In the genomic region with DNA sequence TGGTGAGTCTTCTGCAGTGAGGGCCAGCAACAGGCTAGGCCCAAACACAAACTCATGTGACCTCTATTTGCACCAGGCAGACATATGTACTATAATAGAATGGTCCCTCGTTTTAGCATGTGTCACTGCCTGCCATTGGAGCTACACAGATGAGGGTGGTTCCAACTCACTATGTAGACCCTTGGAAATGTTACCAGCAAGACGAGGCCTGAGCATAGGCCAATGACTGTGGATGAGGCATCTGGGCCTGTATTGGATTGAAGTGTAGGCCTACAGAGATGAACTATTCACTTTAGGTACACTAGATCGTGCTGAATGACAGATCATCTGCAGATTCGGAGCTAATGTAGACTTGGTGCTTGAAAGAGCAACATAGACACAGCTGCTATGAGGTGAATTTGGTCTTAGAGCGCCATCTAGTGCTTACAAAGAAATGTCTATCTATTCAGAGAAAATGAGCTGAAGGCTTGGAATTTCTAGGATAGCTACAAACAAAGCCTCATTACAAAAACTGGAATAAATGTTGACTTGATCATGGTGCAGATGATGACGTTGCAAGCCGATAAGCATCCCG, we compare ENCODE assay signal across 8 mouse cellular contexts.
DNase-seq lines count a peak whose midpoint lies in the region; ATAC-seq and TF ChIP-seq lines count a peak whose summit lies in the region.

No protein-coding gene starts in this region.

- DNase-seq in heart, postnatal 10 days: peak; percentile 21 to 40
- no peak for DNase-seq in heart, adult 11 months
- peak; percentile 71 for DNase-seq in 416B (ENCODE audit: low read depth)
- peak; percentile 26 for DNase-seq in MN1 (ENCODE audit: low spot score)
- peak; percentile 9 for DNase-seq in embryo, embryonic 9.5 days (ENCODE audit: extremely low spot score)
- DNase-seq in liver, embryonic 14.5 days (ENCODE audit: low read depth in 3 of 3, low spot score in 3 of 3): peak; percentile 6 to 25 (median 20)
- no peak for DNase-seq in stomach, postnatal 0 days (ENCODE audit: low spot score)

- no peak overlapping the region for H3K4me3 ChIP-seq in liver, embryonic 14.5 days (ENCODE audit: insufficient read depth in 1 of 2, low read depth in 2 of 2, low read length in 2 of 2)
- H3K4me3 ChIP-seq in stomach, postnatal 0 days (ENCODE audit: low read depth, low read length): no peak overlapping the region
- H3K4me3 ChIP-seq in intestine, embryonic 16.5 days (ENCODE audit: low read length): no peak overlapping the region

- TF ChIP-seq EP300 in liver, embryonic 14.5 days (IDR thresholded peaks at IDR 0.05; ENCODE audit: low read depth): no peak
- no peak for TF ChIP-seq EP300 in stomach, postnatal 0 days (optimal IDR thresholded peaks at IDR 0.05)

- H3K4me2 ChIP-seq in liver, embryonic 14.5 days (ENCODE audit: low read depth): no peak overlapping the region
- H3K4me2 ChIP-seq in stomach, postnatal 0 days (replicated peaks; ENCODE audit: low read depth): no peak overlapping the region
- no peak overlapping the region for H3K4me2 ChIP-seq in intestine, embryonic 16.5 days (ENCODE audit: low read depth, low read length)

- H3K4me1 ChIP-seq in liver, embryonic 14.5 days (replicated peaks; ENCODE audit: control insufficient read depth in 2 of 2, insufficient read depth in 2 of 2, low read length in 1 of 2): no peaks in the 10 kb centered on the region
- no peaks in the 10 kb centered on the region for H3K4me1 ChIP-seq in stomach, postnatal 0 days (replicated peaks; ENCODE audit: control insufficient read depth, insufficient read depth)
- H3K4me1 ChIP-seq in intestine, embryonic 16.5 days (ENCODE audit: control insufficient read depth, insufficient read depth, low read length): no peaks in the 10 kb centered on the region

- H3K36me3 ChIP-seq in liver, embryonic 14.5 days (replicated peaks; ENCODE audit: control insufficient read depth, insufficient read depth, low read depth): no peaks in the 10 kb centered on the region
- H3K36me3 ChIP-seq in stomach, postnatal 0 days (ENCODE audit: control insufficient read depth, insufficient read depth, low read length): no peaks in the 10 kb centered on the region
- no peaks in the 10 kb centered on the region for H3K36me3 ChIP-seq in intestine, embryonic 16.5 days (ENCODE audit: control insufficient read depth, insufficient read depth, low read length)

- no peaks in the 10 kb centered on the region for H3K27me3 ChIP-seq in liver, embryonic 14.5 days (ENCODE audit: control insufficient read depth, insufficient read depth, low read length)
- no peaks in the 10 kb centered on the region for H3K27me3 ChIP-seq in stomach, postnatal 0 days (ENCODE audit: control insufficient read depth, insufficient read depth, low read length)
- H3K27me3 ChIP-seq in intestine, embryonic 16.5 days (replicated peaks; ENCODE audit: control insufficient read depth, insufficient read depth, low read length): no peaks in the 10 kb centered on the region

- TF ChIP-seq CTCF in liver, embryonic 14.5 days (IDR thresholded peaks at IDR 0.05; ENCODE audit: low read depth): peak; percentile 64
- TF ChIP-seq CTCF in stomach, postnatal 0 days (IDR thresholded peaks at IDR 0.05; ENCODE audit: low read depth): peak; percentile 79

- no peak overlapping the region for H3K9ac ChIP-seq in liver, embryonic 14.5 days (replicated peaks)
- H3K9ac ChIP-seq in stomach, postnatal 0 days (ENCODE audit: low read length): no peak overlapping the region
- no peak overlapping the region for H3K9ac ChIP-seq in intestine, embryonic 16.5 days (ENCODE audit: low read depth, low read length)

- no peak for ATAC-seq in liver, embryonic 14.5 days (ENCODE audit: insufficient read depth)
- ATAC-seq in stomach, postnatal 0 days (ENCODE audit: low FRiP score, low TSS enrichment): no peak
- no peak for ATAC-seq in intestine, embryonic 16.5 days

- intact Hi-C loops in heart, postnatal 10 days (cut with DNase I): loop anchor here (2.0 to 10.0 kb wide), 3 partner anchors 149 to 1641 kb away; no protein-coding TSS in a partner anchor

- 27% methylated on average over 8 of the region's 8 CpGs for WGBS in liver, embryonic 14.5 days (ENCODE audit: insufficient replicate concordance)
- 34% methylated on average over 8 of the region's 8 CpGs for WGBS in stomach, postnatal 0 days
- 41% methylated on average over 8 of the region's 8 CpGs for WGBS in intestine, embryonic 16.5 days

- no peaks in the 10 kb centered on the region for H3K9me3 ChIP-seq in liver, embryonic 14.5 days (ENCODE audit: control insufficient read depth, low read length)
- H3K9me3 ChIP-seq in stomach, postnatal 0 days (ENCODE audit: control insufficient read depth, low read length): no peaks in the 10 kb centered on the region
- no peaks in the 10 kb centered on the region for H3K9me3 ChIP-seq in intestine, embryonic 16.5 days (ENCODE audit: control insufficient read depth, low read length)

- H3K27ac ChIP-seq in liver, embryonic 14.5 days: no peak overlapping the region
- H3K27ac ChIP-seq in stomach, postnatal 0 days (replicated peaks): no peak overlapping the region
- no peak overlapping the region for H3K27ac ChIP-seq in intestine, embryonic 16.5 days (ENCODE audit: low read length)

Comparison
In these comparisons a context has a peak if more than half of its experiments do, and no peak if none do; other contexts are left out.
1. DNase-seq: peak in heart, postnatal 10 days (2 of 2), 416B (single experiment), MN1 (single experiment), embryo, embryonic 9.5 days (single experiment) and liver, embryonic 14.5 days (3 of 3); none in heart, adult 11 months (single experiment) and stomach, postnatal 0 days (single experiment).